Mouse (Mus musculus): ENCODE measurements around the gene Sart1. TPM values are rescaled to one million over a fixed set of nuclear protein-coding genes. Genes with fewer than 3 reads are reported as not detected.
A peak's percentile ranks its signal among the peaks of the same experiment; 100 is the strongest.

Gene Sart1
- total RNA-seq (2015) (65.3 and 65.9 TPM in 2 replicates), total RNA-seq (2017) (83.8 and 105 TPM in 2 replicates)

GRCm38 (mm10) chr19:5388588-5389242 is at the start of gene Sart1:
Sart1 (minus strand) TSS chr19:5388703.
- peak; percentile 90 for ATAC-seq (replicated peaks; ENCODE audit: poor library complexity)

- no peak for ATAC-seq (replicated peaks; ENCODE audit: poor library complexity)
These were observed 45.4 kb upstream of the Sart1 start for GRCm38 (mm10) chr19:5433951-5434350.

- ATAC-seq (replicated peaks; ENCODE audit: poor library complexity) = peak; percentile 65
These were observed 44.7 kb upstream of the Sart1 start for GRCm38 (mm10) chr19:5432992-5433852.

- no peak for ATAC-seq (replicated peaks; ENCODE audit: poor library complexity)
These were observed 43.5 kb upstream of the Sart1 start for GRCm38 (mm10) chr19:5431911-5432464.

GRCm38 (mm10) chr19:5430408-5430807 is 41.9 kb upstream of the Sart1 start:
- peak; percentile 26 for ATAC-seq (replicated peaks; ENCODE audit: poor library complexity)

GRCm38 (mm10) chr19:5429806-5430205 is 41.3 kb upstream of the Sart1 start:
- ATAC-seq (replicated peaks; ENCODE audit: poor library complexity) = no peak

GRCm38 (mm10) chr19:5429219-5429618 is 40.7 kb upstream of the Sart1 start:
- ATAC-seq (replicated peaks; ENCODE audit: poor library complexity) = no peak

- ATAC-seq (replicated peaks; ENCODE audit: poor library complexity) = no peak
These were observed 39.6 kb upstream of the Sart1 start for GRCm38 (mm10) chr19:5428083-5428482.

- ATAC-seq (replicated peaks; ENCODE audit: poor library complexity) = no peak
These were observed 38.3 kb upstream of the Sart1 start for GRCm38 (mm10) chr19:5426640-5427290.

- no peak for ATAC-seq (replicated peaks; ENCODE audit: poor library complexity)
These were observed 37.5 kb upstream of the Sart1 start for GRCm38 (mm10) chr19:5425906-5426565.

GRCm38 (mm10) chr19:5424782-5425741 is 36.6 kb upstream of the Sart1 start, which contains the start of the genes Drap1 and AI837181:
Drap1 (minus strand) TSS chr19:5424979.
AI837181 (plus strand) TSS chr19:5425144.
- peak; percentile 81 for ATAC-seq (replicated peaks; ENCODE audit: poor library complexity)

- peak; percentile 40 for ATAC-seq (replicated peaks; ENCODE audit: poor library complexity)
These were observed 35.7 kb upstream of the Sart1 start for GRCm38 (mm10) chr19:5424092-5424781.

- ATAC-seq (replicated peaks; ENCODE audit: poor library complexity) = no peak
These were observed 35.1 kb upstream of the Sart1 start for GRCm38 (mm10) chr19:5423561-5423960.

GRCm38 (mm10) chr19:5422895-5423443 is 34.5 kb upstream of the Sart1 start:
- no peak for ATAC-seq (replicated peaks; ENCODE audit: poor library complexity)

- no peak for ATAC-seq (replicated peaks; ENCODE audit: poor library complexity)
These were observed 33.8 kb upstream of the Sart1 start for GRCm38 (mm10) chr19:5422267-5422666.

GRCm38 (mm10) chr19:5421784-5422183 is 33.3 kb upstream of the Sart1 start:
- no peak for ATAC-seq (replicated peaks; ENCODE audit: poor library complexity)

- ATAC-seq (replicated peaks; ENCODE audit: poor library complexity) = no peak
These were observed 32.1 kb upstream of the Sart1 start for GRCm38 (mm10) chr19:5420579-5420978.

- ATAC-seq (replicated peaks; ENCODE audit: poor library complexity) = no peak
These were observed 31.1 kb upstream of the Sart1 start for GRCm38 (mm10) chr19:5419630-5420029.

Measured in megakaryocyte progenitor cell, adult 5-6 weeks (primary cell).